In the genomic region with DNA sequence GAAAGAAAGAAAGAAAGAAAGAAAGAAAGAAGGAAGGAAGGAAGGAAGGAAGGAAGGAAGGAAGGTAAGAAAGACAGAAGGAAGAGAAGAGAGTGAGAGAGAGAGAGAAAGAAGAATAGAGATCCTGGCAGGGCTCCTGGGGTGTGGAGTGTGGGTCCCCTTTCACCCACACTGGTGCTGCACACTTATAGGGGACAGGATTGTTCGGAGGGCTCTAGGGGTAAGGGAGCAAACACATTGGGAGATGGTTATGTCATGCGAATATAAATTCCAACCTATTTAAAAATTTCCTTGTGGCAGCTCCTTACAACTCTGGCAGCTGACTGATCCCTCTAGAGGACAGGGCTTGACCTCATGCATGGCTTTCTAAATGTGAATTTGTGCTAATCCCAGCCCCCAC, we compare ENCODE assay signal across 22 mouse cellular contexts.
DNase-seq lines count a peak whose midpoint lies in the region; ATAC-seq and TF ChIP-seq lines count a peak whose summit lies in the region.
"Had no signal": no experiment of that assay in that cellular context is flagged by ENCODE, and none has a peak within 500 bp of the region (broad histone marks: within the 10 kb centered on the region; RNA-seq: fewer than 3 reads in every experiment).

No protein-coding gene starts in this region.

- no peaks in the 10 kb centered on the region for H3K9me3 ChIP-seq in embryonic facial prominence, embryonic 14.5 days (ENCODE audit: control insufficient read depth, low read length)
- no peaks in the 10 kb centered on the region for H3K9me3 ChIP-seq in embryonic facial prominence, embryonic 10.5 days
- no peaks in the 10 kb centered on the region for H3K9me3 ChIP-seq in limb, embryonic 14.5 days (ENCODE audit: control insufficient read depth, low read length)
- H3K9me3 ChIP-seq in limb, embryonic 10.5 days (replicated peaks), result no peaks in the 10 kb centered on the region
- H3K9me3 ChIP-seq in limb, embryonic 15.5 days, result no peaks in the 10 kb centered on the region
- no peaks in the 10 kb centered on the region for H3K9me3 ChIP-seq in forebrain, embryonic 13.5 days (replicated peaks)

- H3K27ac ChIP-seq in embryonic facial prominence, embryonic 14.5 days (replicated peaks; ENCODE audit: low read depth, low read length), result no peak overlapping the region
- no peak overlapping the region for H3K27ac ChIP-seq in embryonic facial prominence, embryonic 10.5 days (replicated peaks)
- no peak overlapping the region for H3K27ac ChIP-seq in limb, embryonic 14.5 days (replicated peaks; ENCODE audit: low read depth, low read length)
- H3K27ac ChIP-seq in limb, embryonic 10.5 days, result no peak overlapping the region
- H3K27ac ChIP-seq in limb, embryonic 15.5 days, result no peak overlapping the region
- no peak overlapping the region for H3K27ac ChIP-seq in forebrain, embryonic 13.5 days

- ATAC-seq in embryonic facial prominence, embryonic 14.5 days (ENCODE audit: low read depth), result peak; percentile 62; the same call in 1 of the 2 replicates
- peak; percentile 30; the same call in 1 of the 2 replicates for ATAC-seq in limb, embryonic 14.5 days (ENCODE audit: low FRiP score, low read depth)
- ATAC-seq in limb, embryonic 15.5 days (ENCODE audit: insufficient number of reproducible peaks, low FRiP score, low TSS enrichment, low read depth), result 0 out of 2 replicates have a peak, but pooled peaks have one; percentile 63
- ATAC-seq in forebrain, embryonic 13.5 days, result no peak
- ATAC-seq: activated CD4-positive, CD25-positive, alpha-beta regulatory T cell, adult 4 months; CD4-positive, CD25-positive, alpha-beta regulatory T cell, adult 4 months; Patski had no signal

- no peak for TF ChIP-seq POLR2A in limb, embryonic 14.5 days (IDR thresholded peaks at IDR 0.05; ENCODE audit: borderline replicate concordance, extremely low read depth, insufficient read depth, insufficient read length)

- H3K9ac ChIP-seq in embryonic facial prominence, embryonic 14.5 days (ENCODE audit: low read depth, low read length), result no peak overlapping the region
- no peak overlapping the region for H3K9ac ChIP-seq in limb, embryonic 14.5 days (ENCODE audit: low read depth, low read length, severe bottlenecking)
- no peak overlapping the region for H3K9ac ChIP-seq in limb, embryonic 15.5 days
- no peak overlapping the region for H3K9ac ChIP-seq in forebrain, embryonic 13.5 days

- WGBS in embryonic facial prominence, embryonic 14.5 days, result 85% methylated on average over 2 of the region's 2 CpGs
- 82% methylated on average over 2 of the region's 2 CpGs for WGBS in embryonic facial prominence, embryonic 10.5 days
- WGBS in limb, embryonic 14.5 days, result 81% methylated on average over 2 of the region's 2 CpGs
- 80% methylated on average over 2 of the region's 2 CpGs for WGBS in limb, embryonic 10.5 days
- 61% methylated on average over 2 of the region's 2 CpGs for WGBS in limb, embryonic 15.5 days
- 71% methylated on average over 2 of the region's 2 CpGs for WGBS in forebrain, embryonic 13.5 days

- peak; percentile 33 for DNase-seq in embryonic facial prominence, embryonic 14.5 days (ENCODE audit: low spot score)
- no peak for DNase-seq in embryonic facial prominence, embryonic 10.5 days (ENCODE audit: low spot score)
- peak; percentile 46 for DNase-seq in heart, adult 11 months
- no peak for DNase-seq in heart, adult 9 months (ENCODE audit: low spot score in 2 of 2)
- DNase-seq in limb, embryonic 14.5 days (ENCODE audit: low spot score), result no peak
- no peak for DNase-seq in limb, embryonic 10.5 days (ENCODE audit: low spot score)
- DNase-seq: adrenal gland, adult 2 months; adrenal gland, adult 8-10 months; adrenal gland, postnatal 10 days; adrenal gland, postnatal 14 days; adrenal gland, postnatal 25 days; adrenal gland, postnatal 36 days; B cell, adult 2 months; cerebellum, adult 11 months; cerebellum, adult 11-12 months had no signal

- no peaks in the 10 kb centered on the region for H3K4me1 ChIP-seq in embryonic facial prominence, embryonic 14.5 days (ENCODE audit: control insufficient read depth, insufficient read depth, low read length)
- H3K4me1 ChIP-seq in embryonic facial prominence, embryonic 10.5 days, result peaks cover 26% of the 10 kb centered on the region
- no peaks in the 10 kb centered on the region for H3K4me1 ChIP-seq in limb, embryonic 14.5 days (ENCODE audit: control insufficient read depth, insufficient read depth, low read length)
- H3K4me1 ChIP-seq in limb, embryonic 10.5 days, result peaks cover 14% of the 10 kb centered on the region
- H3K4me1 ChIP-seq in limb, embryonic 15.5 days, result no peaks in the 10 kb centered on the region
- H3K4me1 ChIP-seq in forebrain, embryonic 13.5 days, result no peaks in the 10 kb centered on the region

- no peaks in the 10 kb centered on the region for H3K27me3 ChIP-seq in embryonic facial prominence, embryonic 14.5 days (replicated peaks; ENCODE audit: control insufficient read depth, insufficient read depth, low read length)
- no peaks in the 10 kb centered on the region for H3K27me3 ChIP-seq in embryonic facial prominence, embryonic 10.5 days (replicated peaks; ENCODE audit: low read depth, poor library complexity, severe bottlenecking)
- H3K27me3 ChIP-seq in limb, embryonic 14.5 days (ENCODE audit: control insufficient read depth, insufficient read depth, low read length), result no peaks in the 10 kb centered on the region
- H3K27me3 ChIP-seq in limb, embryonic 10.5 days (ENCODE audit: low read depth, poor library complexity, severe bottlenecking), result no peaks in the 10 kb centered on the region
- no peaks in the 10 kb centered on the region for H3K27me3 ChIP-seq in limb, embryonic 15.5 days
- H3K27me3 ChIP-seq in forebrain, embryonic 13.5 days, result no peaks in the 10 kb centered on the region
- H3K27me3 ChIP-seq: CH12.LX, Patski had no signal

- H3K4me2 ChIP-seq in embryonic facial prominence, embryonic 14.5 days (ENCODE audit: low read depth, low read length), result no peak overlapping the region
- H3K4me2 ChIP-seq in limb, embryonic 14.5 days (replicated peaks; ENCODE audit: low read depth, low read length, severe bottlenecking), result no peak overlapping the region
- H3K4me2 ChIP-seq in limb, embryonic 15.5 days, result no peak overlapping the region
- no peak overlapping the region for H3K4me2 ChIP-seq in forebrain, embryonic 13.5 days

- no peaks in the 10 kb centered on the region for H3K36me3 ChIP-seq in embryonic facial prominence, embryonic 14.5 days (ENCODE audit: control insufficient read depth, insufficient read depth, low read length)
- no peaks in the 10 kb centered on the region for H3K36me3 ChIP-seq in embryonic facial prominence, embryonic 10.5 days (replicated peaks)
- no peaks in the 10 kb centered on the region for H3K36me3 ChIP-seq in limb, embryonic 14.5 days (ENCODE audit: control insufficient read depth, insufficient read depth, low read length)
- no peaks in the 10 kb centered on the region for H3K36me3 ChIP-seq in limb, embryonic 10.5 days
- no peaks in the 10 kb centered on the region for H3K36me3 ChIP-seq in limb, embryonic 15.5 days
- no peaks in the 10 kb centered on the region for H3K36me3 ChIP-seq in forebrain, embryonic 13.5 days (ENCODE audit: poor library complexity, severe bottlenecking)
- H3K36me3 ChIP-seq: G1E had no signal

- H3K4me3 ChIP-seq in embryonic facial prominence, embryonic 14.5 days (ENCODE audit: low read depth, low read length), result no peak overlapping the region
- no peak overlapping the region for H3K4me3 ChIP-seq in embryonic facial prominence, embryonic 10.5 days
- no peak overlapping the region for H3K4me3 ChIP-seq in limb, embryonic 14.5 days (replicated peaks; ENCODE audit: low read length)
- no peak overlapping the region for H3K4me3 ChIP-seq in limb, embryonic 10.5 days
- H3K4me3 ChIP-seq in limb, embryonic 15.5 days, result no peak overlapping the region
- H3K4me3 ChIP-seq in forebrain, embryonic 13.5 days, result no peak overlapping the region

Comparison
In these comparisons a context has a peak if more than half of its experiments do, and no peak if none do; other contexts are left out.
1. DNase-seq: peak in embryonic facial prominence, embryonic 14.5 days (single experiment) and heart, adult 11 months (single experiment); none in embryonic facial prominence, embryonic 10.5 days (single experiment), heart, adult 9 months (0 of 2), limb, embryonic 14.5 days (single experiment) and limb, embryonic 10.5 days (single experiment).